Mouse (Mus musculus) MN1 (cell line): Measurements from ENCODE around the gene Klc1.

Experiments
- DNase-seq: peaks from one replicate; pipeline ENCODE4 v3.0.0-alpha.2; 2016; ENCODE audit warnings: low spot score

Klc1 gene

GRCm38 (mm10) chr12:111743981-111744423, 14.6 kb upstream of the Klc1 start:
- DNase-seq, result no peak

GRCm38 (mm10) chr12:111745274-111745673, 13.4 kb upstream of the Klc1 start:
- DNase-seq, result no peak

GRCm38 (mm10) chr12:111746091-111746490, 12.6 kb upstream of the Klc1 start:
- peak; percentile 55 for DNase-seq

- DNase-seq, result no peak
Observed at GRCm38 (mm10) chr12:111747421-111747820, 11.2 kb upstream of the Klc1 start.

- no peak for DNase-seq
Observed at GRCm38 (mm10) chr12:111750739-111751138, 7.9 kb upstream of the Klc1 start.

- peak; percentile 86 for DNase-seq
Observed at GRCm38 (mm10) chr12:111752491-111752890, 6.2 kb upstream of the Klc1 start.

GRCm38 (mm10) chr12:111753347-111753746, 5.3 kb upstream of the Klc1 start:
- peak; percentile 43 for DNase-seq

- DNase-seq, result no peak
Observed at GRCm38 (mm10) chr12:111754710-111755109, 3.9 kb upstream of the Klc1 start.

- DNase-seq, result no peak
Observed at GRCm38 (mm10) chr12:111755231-111755630, 3.4 kb upstream of the Klc1 start.

GRCm38 (mm10) chr12:111756082-111756697, 2.5 kb upstream of the Klc1 start:
- DNase-seq, result peak; percentile 19

- no peak for DNase-seq
Observed at GRCm38 (mm10) chr12:111756698-111757082, 2.0 kb upstream of the Klc1 start.

GRCm38 (mm10) chr12:111757561-111758325, 906 bp upstream of the Klc1 start:
- no peak for DNase-seq

GRCm38 (mm10) chr12:111759176-111760061, 770 bp downstream of the Klc1 start:
- DNase-seq, result peak; percentile 46

- no peak for DNase-seq
Observed at GRCm38 (mm10) chr12:111760306-111760908, 1.8 kb downstream of the Klc1 start.

- no peak for DNase-seq
Observed at GRCm38 (mm10) chr12:111762620-111763280, 4.1 kb downstream of the Klc1 start.

GRCm38 (mm10) chr12:111766313-111767236, 7.9 kb downstream of the Klc1 start:
- DNase-seq, result no peak

- no peak for DNase-seq
Observed at GRCm38 (mm10) chr12:111768322-111768928, 9.8 kb downstream of the Klc1 start.

GRCm38 (mm10) chr12:111769306-111769705, 10.7 kb downstream of the Klc1 start:
- DNase-seq, result peak; percentile 60

- no peak for DNase-seq
Observed at GRCm38 (mm10) chr12:111769816-111770577, 11.3 kb downstream of the Klc1 start.
